Mouse (Mus musculus): ENCODE data around the gene Cttnbp2. TPM values are rescaled to one million over a fixed set of nuclear protein-coding genes. Genes with fewer than 3 reads are reported as not detected.

Gene Cttnbp2
- polyA plus RNA-seq, 1 experiment from 2014 or later, result 27.4 TPM

GRCm38 (mm10) chr6:18436127-18436812 is 78.4 kb downstream of the Cttnbp2 start:
- Histone ChIP-seq H3K4me2 (replicated peaks; ENCODE audit: low read depth, low read length) (no peak overlapping the region), H3K27me3 (ENCODE audit: control insufficient read depth, insufficient read depth, low read length) (no peaks in the 10 kb centered on the region), H3K36me3 (ENCODE audit: control insufficient read depth, insufficient read depth, low read length) (0 out of 2 replicates have a peak, but pooled peaks cover 3% of the 10 kb centered on the region), H3K9ac (replicated peaks; ENCODE audit: low read depth, low read length) (no peak overlapping the region), H3K4me1 (ENCODE audit: control insufficient read depth, insufficient read depth, low read length) (no peaks in the 10 kb centered on the region), H3K4me3 (ENCODE audit: low read depth, low read length) (no peak overlapping the region), H3K27ac (ENCODE audit: low read length) (no peak overlapping the region), H3K9me3 (ENCODE audit: control insufficient read depth, low read depth, low read length) (no peaks in the 10 kb centered on the region)
- no peak for ATAC-seq (ENCODE audit: insufficient number of reproducible peaks, insufficient read depth, low FRiP score, low read depth)
- WGBS, result 55% methylated on average over 4 of the region's 4 CpGs

GRCm38 (mm10) chr6:18434828-18435531 is 79.7 kb downstream of the Cttnbp2 start:
- Histone ChIP-seq H3K4me2 (replicated peaks; ENCODE audit: low read depth, low read length) (no peak overlapping the region), H3K4me3 (ENCODE audit: low read depth, low read length) (no peak overlapping the region), H3K4me1 (ENCODE audit: control insufficient read depth, insufficient read depth, low read length) (no peaks in the 10 kb centered on the region), H3K9me3 (ENCODE audit: control insufficient read depth, low read depth, low read length) (no peaks in the 10 kb centered on the region), H3K27ac (ENCODE audit: low read length) (no peak overlapping the region), H3K9ac (replicated peaks; ENCODE audit: low read depth, low read length) (no peak overlapping the region), H3K27me3 (ENCODE audit: control insufficient read depth, insufficient read depth, low read length) (no peaks in the 10 kb centered on the region), H3K36me3 (ENCODE audit: control insufficient read depth, insufficient read depth, low read length) (0 out of 2 replicates have a peak, but pooled peaks cover 3% of the 10 kb centered on the region)
- peak; percentile 71; the same call in 1 of the 2 replicates for ATAC-seq (ENCODE audit: insufficient number of reproducible peaks, insufficient read depth, low FRiP score, low read depth)
- 87% methylated on average over 16 of the region's 16 CpGs for WGBS

DNA sequence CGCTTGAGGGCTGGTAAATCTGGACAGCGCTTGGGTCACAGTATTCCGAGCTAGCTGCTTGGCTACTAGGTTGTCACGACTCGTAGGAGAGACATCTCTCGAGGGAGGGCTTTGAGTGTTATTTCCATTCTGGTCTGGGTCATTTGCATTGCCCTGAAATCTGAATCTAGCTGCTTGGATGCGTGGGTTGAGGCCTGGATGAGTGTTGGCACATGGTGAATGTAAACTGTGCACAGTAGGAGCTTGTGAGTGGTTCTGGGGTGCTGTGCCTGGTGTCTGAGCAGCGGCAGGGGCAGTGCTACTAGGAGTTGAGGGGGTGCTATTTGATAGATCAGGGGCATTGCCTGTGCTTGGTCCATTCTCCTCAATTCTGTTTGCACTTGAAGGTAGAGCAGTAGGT is 80.3 kb downstream of the Cttnbp2 start:
- H3K9ac ChIP-seq (replicated peaks; ENCODE audit: low read depth, low read length), result no peak overlapping the region
- ATAC-seq (ENCODE audit: insufficient number of reproducible peaks, insufficient read depth, low FRiP score, low read depth), result no peak
- H3K4me2 ChIP-seq (replicated peaks; ENCODE audit: low read depth, low read length), result no peak overlapping the region
- no peaks in the 10 kb centered on the region for H3K9me3 ChIP-seq (ENCODE audit: control insufficient read depth, low read depth, low read length)
- no peaks in the 10 kb centered on the region for H3K4me1 ChIP-seq (ENCODE audit: control insufficient read depth, insufficient read depth, low read length)
- H3K36me3 ChIP-seq (ENCODE audit: control insufficient read depth, insufficient read depth, low read length), result 0 out of 2 replicates have a peak, but pooled peaks cover 3% of the 10 kb centered on the region
- 89% methylated on average over 8 of the region's 8 CpGs for WGBS
- H3K27me3 ChIP-seq (ENCODE audit: control insufficient read depth, insufficient read depth, low read length), result no peaks in the 10 kb centered on the region
- no peak overlapping the region for H3K27ac ChIP-seq (ENCODE audit: low read length)
- no peak overlapping the region for H3K4me3 ChIP-seq (ENCODE audit: low read depth, low read length)

GRCm38 (mm10) chr6:18432362-18432761 is 82.3 kb downstream of the Cttnbp2 start:
- Histone ChIP-seq H3K27ac (ENCODE audit: low read length) (no peak overlapping the region), H3K9ac (replicated peaks; ENCODE audit: low read depth, low read length) (no peak overlapping the region), H3K36me3 (ENCODE audit: control insufficient read depth, insufficient read depth, low read length) (0 out of 2 replicates have a peak, but pooled peaks cover 3% of the 10 kb centered on the region), H3K27me3 (ENCODE audit: control insufficient read depth, insufficient read depth, low read length) (no peaks in the 10 kb centered on the region), H3K4me2 (replicated peaks; ENCODE audit: low read depth, low read length) (no peak overlapping the region), H3K9me3 (ENCODE audit: control insufficient read depth, low read depth, low read length) (no peaks in the 10 kb centered on the region), H3K4me3 (ENCODE audit: low read depth, low read length) (no peak overlapping the region), H3K4me1 (ENCODE audit: control insufficient read depth, insufficient read depth, low read length) (no peaks in the 10 kb centered on the region)
- no peak for ATAC-seq (ENCODE audit: insufficient number of reproducible peaks, insufficient read depth, low FRiP score, low read depth)
- 62% methylated on average over 3 of the region's 3 CpGs for WGBS

- ATAC-seq (ENCODE audit: insufficient number of reproducible peaks, insufficient read depth, low FRiP score, low read depth), result no peak
- H3K27me3 ChIP-seq (ENCODE audit: control insufficient read depth, insufficient read depth, low read length), result no peaks in the 10 kb centered on the region
- H3K9ac ChIP-seq (replicated peaks; ENCODE audit: low read depth, low read length), result no peak overlapping the region
- H3K36me3 ChIP-seq (ENCODE audit: control insufficient read depth, insufficient read depth, low read length), result 0 out of 2 replicates have a peak, but pooled peaks cover 3% of the 10 kb centered on the region
- no peak overlapping the region for H3K4me3 ChIP-seq (ENCODE audit: low read depth, low read length)
- H3K4me1 ChIP-seq (ENCODE audit: control insufficient read depth, insufficient read depth, low read length), result no peaks in the 10 kb centered on the region
- H3K4me2 ChIP-seq (replicated peaks; ENCODE audit: low read depth, low read length), result no peak overlapping the region
- H3K27ac ChIP-seq (ENCODE audit: low read length), result no peak overlapping the region
- no peaks in the 10 kb centered on the region for H3K9me3 ChIP-seq (ENCODE audit: control insufficient read depth, low read depth, low read length)
- 89% methylated on average over 2 of the region's 2 CpGs for WGBS
Observed at GRCm38 (mm10) chr6:18431891-18432290, 82.8 kb downstream of the Cttnbp2 start.

- H3K4me2 ChIP-seq (replicated peaks; ENCODE audit: low read depth, low read length), result no peak overlapping the region
- no peaks in the 10 kb centered on the region for H3K4me1 ChIP-seq (ENCODE audit: control insufficient read depth, insufficient read depth, low read length)
- no peaks in the 10 kb centered on the region for H3K9me3 ChIP-seq (ENCODE audit: control insufficient read depth, low read depth, low read length)
- 85% methylated on average over 3 of the region's 3 CpGs for WGBS
- H3K9ac ChIP-seq (replicated peaks; ENCODE audit: low read depth, low read length), result no peak overlapping the region
- H3K36me3 ChIP-seq (ENCODE audit: control insufficient read depth, insufficient read depth, low read length), result 0 out of 2 replicates have a peak, but pooled peaks cover 3% of the 10 kb centered on the region
- no peak overlapping the region for H3K4me3 ChIP-seq (ENCODE audit: low read depth, low read length)
- H3K27ac ChIP-seq (ENCODE audit: low read length), result no peak overlapping the region
- ATAC-seq (ENCODE audit: insufficient number of reproducible peaks, insufficient read depth, low FRiP score, low read depth), result no peak
- no peaks in the 10 kb centered on the region for H3K27me3 ChIP-seq (ENCODE audit: control insufficient read depth, insufficient read depth, low read length)
Observed at GRCm38 (mm10) chr6:18430062-18430461, 84.6 kb downstream of the Cttnbp2 start.

- 86% methylated on average over 6 of the region's 6 CpGs for WGBS
- no peak for ATAC-seq (ENCODE audit: insufficient number of reproducible peaks, insufficient read depth, low FRiP score, low read depth)
- H3K9ac ChIP-seq (replicated peaks; ENCODE audit: low read depth, low read length), result no peak overlapping the region
- H3K36me3 ChIP-seq (ENCODE audit: control insufficient read depth, insufficient read depth, low read length), result no peaks in the 10 kb centered on the region
- no peaks in the 10 kb centered on the region for H3K27me3 ChIP-seq (ENCODE audit: control insufficient read depth, insufficient read depth, low read length)
- H3K4me3 ChIP-seq (ENCODE audit: low read depth, low read length), result no peak overlapping the region
- H3K27ac ChIP-seq (ENCODE audit: low read length), result no peak overlapping the region
- no peak overlapping the region for H3K4me2 ChIP-seq (replicated peaks; ENCODE audit: low read depth, low read length)
- no peaks in the 10 kb centered on the region for H3K4me1 ChIP-seq (ENCODE audit: control insufficient read depth, insufficient read depth, low read length)
- no peaks in the 10 kb centered on the region for H3K9me3 ChIP-seq (ENCODE audit: control insufficient read depth, low read depth, low read length)
Observed at GRCm38 (mm10) chr6:18424822-18425221, 89.8 kb downstream of the Cttnbp2 start.

GRCm38 (mm10) chr6:18424367-18424766 is 90.3 kb downstream of the Cttnbp2 start:
- Histone ChIP-seq H3K9me3 (ENCODE audit: control insufficient read depth, low read depth, low read length) (no peaks in the 10 kb centered on the region), H3K27me3 (ENCODE audit: control insufficient read depth, insufficient read depth, low read length) (no peaks in the 10 kb centered on the region), H3K4me3 (ENCODE audit: low read depth, low read length) (no peak overlapping the region), H3K9ac (replicated peaks; ENCODE audit: low read depth, low read length) (no peak overlapping the region), H3K27ac (ENCODE audit: low read length) (no peak overlapping the region), H3K4me2 (replicated peaks; ENCODE audit: low read depth, low read length) (no peak overlapping the region), H3K36me3 (ENCODE audit: control insufficient read depth, insufficient read depth, low read length) (no peaks in the 10 kb centered on the region), H3K4me1 (ENCODE audit: control insufficient read depth, insufficient read depth, low read length) (no peaks in the 10 kb centered on the region)
- ATAC-seq (ENCODE audit: insufficient number of reproducible peaks, insufficient read depth, low FRiP score, low read depth), result no peak
- 76% methylated on average over 3 of the region's 3 CpGs for WGBS
